11 mouse cellular contexts compared by ENCODE assay signal in genomic region chr1:73958210-73958983, GRCm38 (mm10).
DNase-seq lines count a peak whose midpoint lies in the region; ATAC-seq and TF ChIP-seq lines count a peak whose summit lies in the region.
"Had no signal": no experiment of that assay in that cellular context is flagged by ENCODE, and none has a peak within 500 bp of the region (broad histone marks: within the 10 kb centered on the region; RNA-seq: fewer than 3 reads in every experiment).

No protein-coding gene starts in this region.

- no peak overlapping the region for H3K4me2 ChIP-seq in lung, embryonic 15.5 days
- no peak overlapping the region for H3K4me2 ChIP-seq in stomach, embryonic 14.5 days (replicated peaks; ENCODE audit: low read depth, low read length)
- no peak overlapping the region for H3K4me2 ChIP-seq in forebrain, embryonic 15.5 days (replicated peaks)
- H3K4me2 ChIP-seq: liver, embryonic 13.5 days had no signal

- TF ChIP-seq POLR2A in lung, adult 2 months (IDR thresholded peaks at IDR 0.05; ENCODE audit: borderline replicate concordance, extremely low read depth, low read depth, low read length) = no peak

- H3K9me3 ChIP-seq in lung, embryonic 15.5 days = no peaks in the 10 kb centered on the region
- H3K9me3 ChIP-seq in stomach, embryonic 14.5 days (ENCODE audit: control insufficient read depth, low read depth, low read length) = no peaks in the 10 kb centered on the region
- no peaks in the 10 kb centered on the region for H3K9me3 ChIP-seq in forebrain, embryonic 15.5 days
- H3K9me3 ChIP-seq: liver, embryonic 13.5 days had no signal

- H3K36me3 ChIP-seq in lung, embryonic 15.5 days = peaks cover 6% of the 10 kb centered on the region
- peaks cover 1% of the 10 kb centered on the region; the same call in 1 of the 2 replicates for H3K36me3 ChIP-seq in stomach, embryonic 14.5 days (ENCODE audit: control insufficient read depth, insufficient read depth, low read length)
- H3K36me3 ChIP-seq in forebrain, embryonic 15.5 days = no peaks in the 10 kb centered on the region

- ATAC-seq in lung, embryonic 15.5 days (ENCODE audit: borderline replicate concordance, extremely low read depth, low FRiP score, low TSS enrichment) = no peak
- ATAC-seq in stomach, embryonic 14.5 days (ENCODE audit: insufficient number of reproducible peaks, insufficient read depth, low FRiP score, low read depth) = no peak
- ATAC-seq in forebrain, embryonic 15.5 days (replicated peaks) = no peak

- no peak for DNase-seq in lung, adult 2 months
- DNase-seq in gastrocnemius, postnatal 14 days = peak; percentile 70
- peak; percentile 52 to 67 for DNase-seq in heart, postnatal 14 days
- no peak for DNase-seq in cerebellum, adult 8-10 months
- no peak for DNase-seq in kidney, postnatal 36 days
- DNase-seq: kidney, postnatal 25 days; liver, embryonic 13.5 days; midbrain, embryonic 14.5 days had no signal

- no peak overlapping the region for H3K4me3 ChIP-seq in lung, embryonic 15.5 days
- H3K4me3 ChIP-seq in lung, adult 2 months (replicated peaks; ENCODE audit: extremely low read depth, low read depth, low read length) = no peak overlapping the region
- no peak overlapping the region for H3K4me3 ChIP-seq in stomach, embryonic 14.5 days (ENCODE audit: low read depth, low read length)
- no peak overlapping the region for H3K4me3 ChIP-seq in forebrain, embryonic 15.5 days
- H3K4me3 ChIP-seq: liver, embryonic 13.5 days had no signal

- intact Hi-C loops in gastrocnemius, postnatal 14 days (cut with DNase I; ENCODE audit: low total_unique reads) = no loop called here
- intact Hi-C loops in heart, postnatal 14 days (cut with DNase I) = loop anchor here (2.0 kb wide), 1 partner anchor 14 kb away; no protein-coding TSS in a partner anchor

- no peak overlapping the region for H3K9ac ChIP-seq in lung, embryonic 15.5 days
- 0 out of 2 replicates have a peak overlapping the region, but pooled peaks have one; percentile 7 for H3K9ac ChIP-seq in stomach, embryonic 14.5 days (replicated peaks; ENCODE audit: low read depth, low read length)
- no peak overlapping the region for H3K9ac ChIP-seq in forebrain, embryonic 15.5 days (replicated peaks)
- H3K9ac ChIP-seq: liver, embryonic 13.5 days had no signal

- peak overlapping the region; percentile 46 for H3K27ac ChIP-seq in lung, embryonic 15.5 days
- peak overlapping the region; percentile 46 for H3K27ac ChIP-seq in stomach, embryonic 14.5 days (ENCODE audit: low read length)
- no peak overlapping the region for H3K27ac ChIP-seq in forebrain, embryonic 15.5 days (replicated peaks)
- H3K27ac ChIP-seq: liver, embryonic 13.5 days had no signal

- 42% methylated on average over 9 of the region's 9 CpGs for WGBS in lung, embryonic 15.5 days
- WGBS in lung, adult 2 months = 35% methylated on average over 9 of the region's 9 CpGs
- 30% methylated on average over 9 of the region's 9 CpGs for WGBS in stomach, embryonic 14.5 days
- WGBS in forebrain, embryonic 15.5 days = 44% methylated on average over 9 of the region's 9 CpGs

- H3K27me3 ChIP-seq in lung, embryonic 15.5 days = no peaks in the 10 kb centered on the region
- no peaks in the 10 kb centered on the region for H3K27me3 ChIP-seq in stomach, embryonic 14.5 days (ENCODE audit: control insufficient read depth, insufficient read depth, low read length)
- no peaks in the 10 kb centered on the region for H3K27me3 ChIP-seq in forebrain, embryonic 15.5 days
- H3K27me3 ChIP-seq: liver, embryonic 13.5 days had no signal

- no peak for TF ChIP-seq CTCF in lung, adult 2 months (IDR thresholded peaks at IDR 0.05; ENCODE audit: insufficient read depth, low read length)

- peaks cover 89% of the 10 kb centered on the region for H3K4me1 ChIP-seq in lung, embryonic 15.5 days
- peaks cover 48% of the 10 kb centered on the region for H3K4me1 ChIP-seq in lung, adult 2 months (ENCODE audit: control insufficient read depth, insufficient read depth, low read length)
- H3K4me1 ChIP-seq in stomach, embryonic 14.5 days (ENCODE audit: control insufficient read depth, insufficient read depth, low read length) = peaks cover 68% of the 10 kb centered on the region
- H3K4me1 ChIP-seq in forebrain, embryonic 15.5 days = peaks cover 14% of the 10 kb centered on the region; the same call in 1 of the 2 replicates

Comparison
In these comparisons a context has a peak if more than half of its experiments do, and no peak if none do; other contexts are left out.
1. DNase-seq: peak in gastrocnemius, postnatal 14 days (single experiment) and heart, postnatal 14 days (2 of 2); none in lung, adult 2 months (single experiment), cerebellum, adult 8-10 months (single experiment) and kidney, postnatal 36 days (0 of 2).